Mouse (Mus musculus) bone marrow, adult 2 months (tissue): Measurements from ENCODE around the gene Zpbp.

Source experiments
- CTCF ChIP-seq: fragments of 200-500 bp; IDR thresholded peaks from 2 replicates; pipeline ENCODE4 v1.5.1; 2011; ENCODE audit warnings: low read length, control low read depth; ENCODE audit not compliant: control insufficient read depth, insufficient read depth
- POLR2A ChIP-seq: fragments of 200-500 bp; IDR thresholded peaks from 2 replicates; pipeline ENCODE4 v1.6.1; 2011; ENCODE audit warnings: low read depth, mild to moderate bottlenecking, control low read depth, low read length, borderline replicate concordance; ENCODE audit not compliant: control insufficient read depth

GRCm38 (mm10) chr11:11414188-11414587 lies 48.0 kb downstream of the Zpbp start:
- no peak for TF ChIP-seq CTCF
- no peak for TF ChIP-seq POLR2A
